Mouse (Mus musculus): ENCODE measurements at regions not wholly inside any gene's neighbourhood (a gene's known extent, or its start where the extent isn't known, plus 50 kb on each side); places are given as distances from the start of the nearest gene placed in this dataset.

DNA sequence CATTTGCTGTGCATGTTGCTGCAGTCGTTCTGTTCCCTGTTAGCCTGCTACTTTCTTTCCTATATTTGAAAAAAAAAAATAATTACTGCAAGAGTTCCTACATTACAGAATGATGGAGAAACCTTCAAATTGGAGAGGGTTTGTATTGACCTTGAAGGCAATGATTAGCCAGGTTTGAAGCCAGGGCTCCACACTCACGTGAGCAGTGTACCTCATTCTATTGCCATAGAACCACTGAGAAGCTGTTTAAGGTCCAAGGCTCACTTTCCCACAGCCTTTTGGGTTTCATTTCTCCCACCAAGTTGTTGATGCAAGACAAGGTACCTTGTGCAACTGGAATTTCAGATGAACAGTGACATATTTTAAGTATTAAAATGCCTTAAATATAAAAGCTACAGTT, 1095.2 kb downstream of the Car8 start:
- TF ChIP-seq CTCF (IDR thresholded peaks at IDR 0.05; ENCODE audit: borderline replicate concordance, extremely low read depth, insufficient read depth, insufficient read length) (no peak), POLR2A (IDR thresholded peaks at IDR 0.05; ENCODE audit: borderline replicate concordance, extremely low read depth, insufficient read depth, insufficient read length, poor library complexity, severe bottlenecking) (no peak)

Measured in brain, embryonic 14.5 days (tissue).